Mouse (Mus musculus) CH12.LX (cell line): ENCODE results near the gene Aff1. TPM values are rescaled to one million over a fixed set of nuclear protein-coding genes. Genes with fewer than 3 reads are reported as not detected.
A peak's percentile ranks its signal among the peaks of the same experiment; 100 is the strongest.

ENCODE experiments used
- DNase-seq: peaks from one replicate; pipeline ENCODE4 v3.0.0-alpha.2; 2013; ENCODE audit errors: extremely low read depth
- H3K27ac ChIP-seq: 2 replicates; pipeline ENCODE4 v1.5.1; 2012; ENCODE audit warnings: low read depth, mild to moderate bottlenecking, control low read depth, moderate library complexity; ENCODE audit not compliant: insufficient read depth
- H3K27me3 ChIP-seq: replicated peaks from 2 replicates; pipeline ENCODE3; 2012; ENCODE audit warnings: inconsistent platforms
- H3K36me3 ChIP-seq, 2 experiments: replicated peaks in 1 of 2; 2 replicates each; pipeline versions ENCODE3 to v1.6.1; 2012; ENCODE audit warnings: inconsistent platforms in 1 of 2, low read length in 1 of 2, mild to moderate bottlenecking in 1 of 2, mixed read lengths in 1 of 2, moderate library complexity in 1 of 2; ENCODE audit not compliant: control insufficient read depth in 1 of 2, insufficient read depth in 1 of 2
- H3K4me1 ChIP-seq, 2 experiments: 2 replicates each; pipeline ENCODE4 v1.6.1; 2012; ENCODE audit warnings: inconsistent platforms in 1 of 2, moderate library complexity in 1 of 2; ENCODE audit not compliant: insufficient read depth in 2 of 2, control insufficient read depth in 1 of 2
- H3K4me2 ChIP-seq: 2 replicates; pipeline ENCODE4 v1.6.1; 2012; ENCODE audit warnings: low read depth, mild to moderate bottlenecking, control low read depth; ENCODE audit not compliant: poor library complexity, insufficient read depth, severe bottlenecking
- H3K4me3 ChIP-seq, 3 experiments: fragments of 150-350 bp in 1 of 3; sonication (generic) in 1 of 3; replicated peaks in 1 of 3; 2 replicates each; pipeline versions ENCODE3 to v1.5.1; 2011 to 2012; ENCODE audit warnings: low read depth in 2 of 3, low read length in 2 of 3, mild to moderate bottlenecking in 2 of 3, moderate library complexity in 2 of 3, control low read depth in 1 of 3, improper control_type of control experiment in 1 of 3, inconsistent platforms in 1 of 3, mixed read lengths in 1 of 3; ENCODE audit not compliant: poor library complexity in 1 of 3
- H3K79me2 ChIP-seq: replicated peaks from 2 replicates; pipeline ENCODE4 v1.6.1; 2012; ENCODE audit warnings: mild to moderate bottlenecking, moderate library complexity; ENCODE audit not compliant: control insufficient read depth, poor library complexity, insufficient read depth, severe bottlenecking; ENCODE audit errors: extremely low read depth
- H3K9ac ChIP-seq: 2 replicates; pipeline ENCODE4 v1.6.1; 2012; ENCODE audit warnings: low read depth, mild to moderate bottlenecking, control low read depth, moderate library complexity; ENCODE audit not compliant: insufficient read depth
- H3K9me3 ChIP-seq: replicated peaks from 2 replicates; pipeline ENCODE3; 2012; ENCODE audit warnings: low read length, inconsistent platforms, mixed read lengths
- BHLHE40 ChIP-seq: IDR thresholded peaks from 2 replicates; pipeline ENCODE4 v1.6.1; 2011; ENCODE audit warnings: mild to moderate bottlenecking, low read depth, low read length, improper control_type of control experiment
- E2F4 ChIP-seq: IDR thresholded peaks from 2 replicates; pipeline ENCODE4 v1.6.1; 2011; ENCODE audit warnings: low read depth, low read length, improper control_type of control experiment; ENCODE audit not compliant: insufficient replicate concordance
- ELF1 ChIP-seq: IDR thresholded peaks from 2 replicates; pipeline ENCODE4 v1.6.1; 2014; ENCODE audit warnings: low read depth, mild to moderate bottlenecking, inconsistent platforms, low read length, improper control_type of control experiment
- IRF4 ChIP-seq: IDR thresholded peaks from 2 replicates; pipeline ENCODE4 v1.6.1; 2014; ENCODE audit warnings: low read depth, mild to moderate bottlenecking, inconsistent platforms, low read length, improper control_type of control experiment
- JUN ChIP-seq: IDR thresholded peaks from 2 replicates; pipeline ENCODE4 v1.6.1; 2011; ENCODE audit warnings: low read depth, mild to moderate bottlenecking, low read length, improper control_type of control experiment, moderate library complexity; ENCODE audit not compliant: insufficient read depth
- JUND ChIP-seq: conservative IDR thresholded peaks from 2 replicates; pipeline ENCODE4 v1.6.1; 2011; ENCODE audit warnings: low read depth, low read length, improper control_type of control experiment
- NRF1 ChIP-seq: IDR thresholded peaks from 2 replicates; pipeline ENCODE4 v1.6.1; 2014; ENCODE audit warnings: low read depth, mild to moderate bottlenecking, inconsistent platforms, low read length, improper control_type of control experiment, moderate library complexity
- PAX5 ChIP-seq: IDR thresholded peaks from 2 replicates; pipeline ENCODE4 v1.6.1; 2012; ENCODE audit warnings: low read length, inconsistent platforms, mixed read lengths
- POLR2A ChIP-seq: IDR thresholded peaks from 2 replicates; pipeline ENCODE4 v1.6.1; 2011; ENCODE audit warnings: low read depth, mild to moderate bottlenecking, improper control_type of control experiment, low read length
- SIN3A ChIP-seq: IDR thresholded peaks from 2 replicates; pipeline ENCODE4 v1.6.1; 2012; ENCODE audit warnings: low read length, improper control_type of control experiment, inconsistent platforms
- SMC3 ChIP-seq: IDR thresholded peaks from 2 replicates; pipeline ENCODE4 v1.6.1; 2011; ENCODE audit warnings: low read depth, low read length, improper control_type of control experiment
- TCF12 ChIP-seq: IDR thresholded peaks from 2 replicates; pipeline ENCODE4 v1.6.1; 2014; ENCODE audit warnings: low read depth, mild to moderate bottlenecking, inconsistent platforms, low read length, improper control_type of control experiment
- ZNF384 ChIP-seq: IDR thresholded peaks from 2 replicates; pipeline ENCODE4 v1.6.1; 2012; ENCODE audit warnings: low read depth, low read length, improper control_type of control experiment, inconsistent platforms
- dilution Hi-C: fragments of 300-500 bp; cut with MboI; formaldehyde crosslinking; loops from 2 replicates; pipeline ENCODE4 v1.14.3; 2020; ENCODE audit warnings: low sequenced_read_pairs; ENCODE audit not compliant: extremely low pct_unique_long_range_greater_than_20kb, extremely low pct_ligation_motif_present
- in situ Hi-C: fragments of 300-500 bp; cut with MboI; formaldehyde crosslinking; loops from 3 replicates; pipeline ENCODE4 v1.14.3; 2019; ENCODE audit warnings: low sequenced_read_pairs, low pct_ligation_motif_present, low pct_unique_long_range_greater_than_20kb, mixed read lengths
- polyA plus RNA-seq: library from polyadenylated mRNA; unstranded; fragments of >175 nt; gene quantifications from 2 replicates; pipeline ENCODE4 v1.2.1, GENCODE M21; 2012; ENCODE audit warnings: low read depth; ENCODE audit not compliant: insufficient read length
- total RNA-seq, 2 experiments: library from RNA; depleted of rRNA; stranded (reverse); fragments of 300-350 nt in 1 of 2; fragments of >200 nt in 1 of 2; gene quantifications; 2 replicates each; pipeline ENCODE4 v1.2.3; 2012 to 2014

Gene Aff1
- total and polyA plus RNA-seq, 3 experiments: 13.2 to 38.9 (median 21.8) TPM

DNA sequence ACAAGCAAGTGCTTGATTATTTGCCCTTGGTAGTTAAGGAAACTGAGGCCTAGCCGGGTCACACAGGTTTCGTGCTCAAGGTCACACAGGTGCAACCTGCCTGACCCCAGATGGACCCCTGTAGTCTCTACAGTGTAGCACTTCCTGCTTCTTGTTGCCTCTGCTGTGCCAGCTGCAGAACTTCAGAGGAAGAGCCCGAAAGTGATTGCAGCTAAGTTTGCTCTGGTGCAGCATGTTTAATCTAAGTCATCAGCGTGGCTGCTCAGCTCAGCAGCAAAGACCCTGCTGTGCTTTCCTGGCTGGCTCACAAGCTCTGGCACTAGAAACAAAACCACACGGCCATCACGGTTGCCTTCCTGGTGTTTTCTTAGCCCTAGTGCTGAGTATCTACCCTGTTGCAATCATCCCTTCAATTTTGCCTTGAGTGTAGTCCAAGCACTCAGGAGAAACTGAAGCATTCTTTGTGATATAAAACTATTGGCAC lies 64.1 kb downstream of the Aff1 start:
- peak overlapping the region; percentile 98 for H3K4me2 ChIP-seq
- TF ChIP-seq BHLHE40: peak; percentile 52
- TF ChIP-seq ELF1: peak; percentile 73
- TF ChIP-seq TCF12: peak; percentile 67; the same call in 1 of the 2 replicates
- TF ChIP-seq SMC3: peak; percentile 6; the same call in 1 of the 2 replicates
- TF ChIP-seq NRF1: no peak
- no peak for TF ChIP-seq JUND
- no peak for TF ChIP-seq IRF4
- peak; percentile 13; the same call in 1 of the 2 replicates for TF ChIP-seq POLR2A
- TF ChIP-seq E2F4: no peak
- TF ChIP-seq SIN3A: peak; percentile 48; the same call in 1 of the 2 replicates
- TF ChIP-seq, all 38 proteins: peak for 6
- Histone ChIP-seq H3K4me1 (peaks cover 23 to 66% of the 10 kb centered on the region in 2 experiments), H3K9ac (peak overlapping the region; percentile 95), H3K27me3 (no peaks in the 10 kb centered on the region), H3K4me3 (peak overlapping the region; percentile 79 to 99 (median 83)), H3K27ac (peak overlapping the region; percentile 44), H3K36me3 (peaks cover 4 to 30% of the 10 kb centered on the region in 2 experiments), H3K9me3 (no peaks in the 10 kb centered on the region), H3K79me2 (peaks cover 76% of the 10 kb centered on the region)
- DNase-seq: peak; percentile 50
- in situ Hi-C loops (loop anchor here (5.0 kb wide), 1 partner anchor 59 kb away; no protein-coding TSS in a partner anchor), dilution Hi-C loops (no loop called here)

DNA sequence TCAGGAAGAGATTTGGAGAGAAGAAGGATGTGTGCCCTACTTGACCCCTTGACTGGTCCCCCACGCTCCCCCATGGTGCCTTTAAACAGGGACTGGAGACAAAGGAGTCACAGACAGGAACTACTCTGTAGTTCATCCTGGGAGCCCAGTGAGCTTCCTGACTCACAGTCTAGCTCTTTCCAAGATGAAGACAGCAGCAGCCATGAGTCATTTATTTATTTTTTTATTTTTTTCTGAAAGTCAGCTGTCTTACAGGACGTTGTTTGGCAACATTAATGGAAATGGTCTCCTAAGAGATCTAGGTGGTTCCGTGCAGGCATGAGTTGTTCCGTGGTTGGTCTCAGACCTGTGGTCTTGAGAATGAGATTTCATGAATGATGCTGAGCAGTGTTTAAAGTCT lies 66.3 kb downstream of the Aff1 start:
- dilution Hi-C loops (no loop called here), in situ Hi-C loops (loop anchor here (5.0 kb wide), 1 partner anchor 61 kb away; no protein-coding TSS in a partner anchor)
- no peak for DNase-seq
- Histone ChIP-seq H3K27ac (no peak overlapping the region), H3K9me3 (no peaks in the 10 kb centered on the region), H3K4me2 (peak overlapping the region; percentile 98), H3K36me3 (peaks cover 4 to 42% of the 10 kb centered on the region in 2 experiments), H3K79me2 (peaks cover 92% of the 10 kb centered on the region), H3K9ac (no peak overlapping the region), H3K4me1 (peaks cover 27 to 77% of the 10 kb centered on the region in 2 experiments), H3K27me3 (no peaks in the 10 kb centered on the region), H3K4me3 (no peak overlapping the region)
- TF ChIP-seq POLR2A: no peak
- peak; percentile 38; the same call in 1 of the 2 replicates for TF ChIP-seq ZNF384
- no peak for TF ChIP-seq JUN
- TF ChIP-seq PAX5: no peak
